Mouse (Mus musculus): ENCODE measurements around the gene Rhbdd1.

Rhbdd1 gene

GRCm38 (mm10) chr1:82291930-82292712 lies 24.1 kb upstream of the Rhbdd1 start:
- no peak for DNase-seq (ENCODE audit: low spot score in 2 of 2)

- DNase-seq (ENCODE audit: low spot score in 2 of 2) = peak; percentile 56 to 74
These were observed 23.5 kb upstream of the Rhbdd1 start for GRCm38 (mm10) chr1:82292771-82293170.

- peak in 1 of 2 experiments; percentile 18 for DNase-seq (ENCODE audit: low spot score in 2 of 2)
These were observed 22.1 kb upstream of the Rhbdd1 start for GRCm38 (mm10) chr1:82294102-82294501.

- DNase-seq (ENCODE audit: low spot score in 2 of 2) = no peak
These were observed 17.7 kb upstream of the Rhbdd1 start for GRCm38 (mm10) chr1:82298586-82298985.

GRCm38 (mm10) chr1:82304483-82304882 lies 11.8 kb upstream of the Rhbdd1 start:
- DNase-seq (ENCODE audit: low spot score in 2 of 2) = no peak

- DNase-seq (ENCODE audit: low spot score in 2 of 2) = no peak
These were observed 484 bp downstream of the Rhbdd1 start for GRCm38 (mm10) chr1:82316746-82317126.

- DNase-seq (ENCODE audit: low spot score in 2 of 2) = peak in 1 of 2 experiments; percentile 21
These were observed 4.2 kb downstream of the Rhbdd1 start for GRCm38 (mm10) chr1:82320456-82320855.

- no peak for DNase-seq (ENCODE audit: low spot score in 2 of 2)
These were observed 4.6 kb downstream of the Rhbdd1 start for GRCm38 (mm10) chr1:82320864-82321263.

- DNase-seq (ENCODE audit: low spot score in 2 of 2) = no peak
These were observed 5.2 kb downstream of the Rhbdd1 start for GRCm38 (mm10) chr1:82321441-82321840.

GRCm38 (mm10) chr1:82324131-82324785 lies 8.0 kb downstream of the Rhbdd1 start:
- no peak for DNase-seq (ENCODE audit: low spot score in 2 of 2)

- DNase-seq (ENCODE audit: low spot score in 2 of 2) = no peak
These were observed 9.9 kb downstream of the Rhbdd1 start for GRCm38 (mm10) chr1:82326120-82326519.

GRCm38 (mm10) chr1:82328033-82328775 lies 12.0 kb downstream of the Rhbdd1 start:
- DNase-seq (ENCODE audit: low spot score in 2 of 2) = no peak

GRCm38 (mm10) chr1:82329237-82329953 lies 13.1 kb downstream of the Rhbdd1 start:
- no peak for DNase-seq (ENCODE audit: low spot score in 2 of 2)

GRCm38 (mm10) chr1:82329954-82330247 lies 13.6 kb downstream of the Rhbdd1 start:
- no peak for DNase-seq (ENCODE audit: low spot score in 2 of 2)

GRCm38 (mm10) chr1:82334506-82334905 lies 18.3 kb downstream of the Rhbdd1 start:
- no peak for DNase-seq (ENCODE audit: low spot score in 2 of 2)

- no peak for DNase-seq (ENCODE audit: low spot score in 2 of 2)
These were observed 36.8 kb downstream of the Rhbdd1 start for GRCm38 (mm10) chr1:82353089-82353488.

GRCm38 (mm10) chr1:82353755-82354154 lies 37.5 kb downstream of the Rhbdd1 start:
- DNase-seq (ENCODE audit: low spot score in 2 of 2) = no peak

- DNase-seq (ENCODE audit: low spot score in 2 of 2) = no peak
These were observed 42.8 kb downstream of the Rhbdd1 start for GRCm38 (mm10) chr1:82358871-82359647.

GRCm38 (mm10) chr1:82359648-82360026 lies 43.4 kb downstream of the Rhbdd1 start:
- no peak for DNase-seq (ENCODE audit: low spot score in 2 of 2)

GRCm38 (mm10) chr1:82361240-82361639 lies 45.0 kb downstream of the Rhbdd1 start:
- DNase-seq (ENCODE audit: low spot score in 2 of 2) = no peak

- no peak for DNase-seq (ENCODE audit: low spot score in 2 of 2)
These were observed 45.9 kb downstream of the Rhbdd1 start for GRCm38 (mm10) chr1:82362165-82362564.

All from cerebellum, postnatal 4 days (tissue).